Mouse (Mus musculus) megakaryocyte, embryonic 14.5 days (primary cell): ENCODE measurements around the gene Prss48.

Experiments
- FLI1 ChIP-seq: IDR thresholded peaks from 2 replicates; pipeline ENCODE4 v1.6.1; 2012; ENCODE audit warnings: low read length, inconsistent platforms, mixed read lengths
- GATA1 ChIP-seq: IDR thresholded peaks from 3 replicates; pipeline ENCODE4 v1.6.1; 2012; ENCODE audit warnings: mixed read lengths, low read length, inconsistent platforms, borderline replicate concordance

GRCm38 (mm10) chr3:85952696-85953283, 49.5 kb downstream of the Prss48 start:
- TF ChIP-seq GATA1 (no peak), FLI1 (no peak)
